In genomic region chr5:107207911-107208310, GRCm38 (mm10) we compare ENCODE assay signal across 18 mouse cellular contexts.
DNase-seq lines count a peak whose midpoint lies in the region; ATAC-seq and TF ChIP-seq lines count a peak whose summit lies in the region.
"Had no signal": no experiment of that assay in that cellular context is flagged by ENCODE, and none has a peak within 500 bp of the region (broad histone marks: within the 10 kb centered on the region; RNA-seq: fewer than 3 reads in every experiment).

No protein-coding gene starts in this region.

- H3K4me2 ChIP-seq in liver, embryonic 14.5 days (ENCODE audit: low read depth), result no peak overlapping the region
- H3K4me2 ChIP-seq in liver, embryonic 12.5 days, result no peak overlapping the region
- H3K4me2 ChIP-seq: forebrain, embryonic 13.5 days; hindbrain, embryonic 12.5 days; neural tube, embryonic 12.5 days had no signal

- no peak overlapping the region for H3K27ac ChIP-seq in liver, embryonic 14.5 days
- no peak overlapping the region for H3K27ac ChIP-seq in liver, embryonic 12.5 days
- H3K27ac ChIP-seq: forebrain, embryonic 13.5 days; hindbrain, embryonic 12.5 days; left cerebral cortex, adult 2 months; midbrain, embryonic 10.5 days; neural tube, embryonic 12.5 days had no signal

- peak; percentile 42; the same call in 1 of the 2 replicates for ATAC-seq in liver, embryonic 14.5 days (ENCODE audit: insufficient read depth)
- no peak for ATAC-seq in liver, embryonic 12.5 days
- ATAC-seq in megakaryocyte-erythroid progenitor cell, adult 5-6 weeks (replicated peaks; ENCODE audit: low FRiP score, low TSS enrichment, poor library complexity, severe bottlenecking), result peak; percentile 64
- ATAC-seq: forebrain, embryonic 13.5 days had no signal

- H3K4me1 ChIP-seq in liver, embryonic 14.5 days (replicated peaks; ENCODE audit: control insufficient read depth in 2 of 2, insufficient read depth in 2 of 2, low read length in 1 of 2), result peaks cover 0 to 23% of the 10 kb centered on the region in 2 experiments; a peak in 3 of 4 replicates
- H3K4me1 ChIP-seq in liver, embryonic 12.5 days, result peaks cover 41% of the 10 kb centered on the region
- H3K4me1 ChIP-seq: forebrain, embryonic 13.5 days; hindbrain, embryonic 12.5 days; neural tube, embryonic 12.5 days had no signal

- 52% methylated on average over 5 of the region's 5 CpGs for WGBS in liver, embryonic 14.5 days (ENCODE audit: insufficient replicate concordance)
- WGBS in liver, embryonic 12.5 days (ENCODE audit: insufficient replicate concordance), result 66% methylated on average over 5 of the region's 5 CpGs

- H3K9me3 ChIP-seq in liver, embryonic 14.5 days (ENCODE audit: control insufficient read depth, low read length), result no peaks in the 10 kb centered on the region
- H3K9me3 ChIP-seq in liver, embryonic 12.5 days (replicated peaks), result no peaks in the 10 kb centered on the region
- H3K9me3 ChIP-seq: forebrain, embryonic 13.5 days; hindbrain, embryonic 12.5 days; midbrain, embryonic 10.5 days; neural tube, embryonic 12.5 days had no signal

- no peak; the same call in 1 of the 2 replicates for TF ChIP-seq EP300 in liver, embryonic 14.5 days (IDR thresholded peaks at IDR 0.05; ENCODE audit: low read depth)

- no peak for TF ChIP-seq CTCF in liver, embryonic 14.5 days (IDR thresholded peaks at IDR 0.05; ENCODE audit: low read depth)

- no peak overlapping the region for H3K4me3 ChIP-seq in liver, embryonic 14.5 days (ENCODE audit: insufficient read depth in 1 of 2, low read depth in 2 of 2, low read length in 2 of 2)
- no peak overlapping the region for H3K4me3 ChIP-seq in liver, embryonic 12.5 days
- H3K4me3 ChIP-seq: forebrain, embryonic 13.5 days; hindbrain, embryonic 12.5 days; left cerebral cortex, adult 2 months; midbrain, embryonic 10.5 days; neural tube, embryonic 12.5 days had no signal

- DNase-seq in heart, adult 11 months, result peak; percentile 81
- DNase-seq in heart, postnatal 4 days, result no peak
- no peak for DNase-seq in liver, embryonic 14.5 days (ENCODE audit: low read depth in 3 of 3, low spot score in 3 of 3)
- DNase-seq in gonadal fat pad, adult 2 months (ENCODE audit: low read depth), result peak; percentile 89
- DNase-seq in thymus, postnatal 36 days, result no peak
- DNase-seq in spleen, postnatal 36 days (ENCODE audit: low spot score in 2 of 2), result no peak
- DNase-seq: adrenal gland, adult 2 months; cerebellum, adult 11-12 months; gastrocnemius, postnatal 36 days; kidney, postnatal 10 days; thymus, adult 18-20 months had no signal

- no peaks in the 10 kb centered on the region for H3K36me3 ChIP-seq in liver, embryonic 14.5 days (replicated peaks; ENCODE audit: control insufficient read depth, insufficient read depth, low read depth)
- peaks cover 7% of the 10 kb centered on the region for H3K36me3 ChIP-seq in liver, embryonic 12.5 days
- H3K36me3 ChIP-seq: hindbrain, embryonic 12.5 days; midbrain, embryonic 10.5 days; neural tube, embryonic 12.5 days had no signal

- no peak overlapping the region for H3K9ac ChIP-seq in liver, embryonic 14.5 days (replicated peaks)
- H3K9ac ChIP-seq in liver, embryonic 12.5 days, result no peak overlapping the region
- H3K9ac ChIP-seq: forebrain, embryonic 13.5 days; hindbrain, embryonic 12.5 days; neural tube, embryonic 12.5 days had no signal

- no peaks in the 10 kb centered on the region for H3K27me3 ChIP-seq in liver, embryonic 14.5 days (ENCODE audit: control insufficient read depth, insufficient read depth, low read length)
- no peaks in the 10 kb centered on the region for H3K27me3 ChIP-seq in liver, embryonic 12.5 days (replicated peaks)
- H3K27me3 ChIP-seq: forebrain, embryonic 13.5 days; hindbrain, embryonic 12.5 days; neural tube, embryonic 12.5 days had no signal

Comparison
In these comparisons a context has a peak if more than half of its experiments do, and no peak if none do; other contexts are left out.
1. DNase-seq: peak in heart, adult 11 months (single experiment) and gonadal fat pad, adult 2 months (single experiment); none in heart, postnatal 4 days (single experiment), liver, embryonic 14.5 days (0 of 3), thymus, postnatal 36 days (0 of 2) and spleen, postnatal 36 days (0 of 2).